Mouse (Mus musculus) layer of hippocampus, adult 2 months (tissue): ENCODE measurements around the gene Syce3. TPM values are rescaled to one million over a fixed set of nuclear protein-coding genes. Genes with fewer than 3 reads are reported as not detected.

Experiments
- DNase-seq, 2 experiments: peaks; one replicate each; pipeline ENCODE4 v3.0.0; 2022; ENCODE audit warnings: low spot score in 2 of 2
- H3K27ac ChIP-seq: fragments of 200-600 bp; 2 replicates; pipeline ENCODE4 v1.8.1; 2022
- H3K4me3 ChIP-seq: fragments of 200-600 bp; 2 replicates; pipeline ENCODE4 v1.8.1; 2022; ENCODE audit warnings: mild to moderate bottlenecking
- CTCF ChIP-seq: fragments of 200-600 bp; conservative IDR thresholded peaks from 2 replicates; pipeline ENCODE4 v1.8.1; 2022; ENCODE audit warnings: antibody characterized with exemption, mild to moderate bottlenecking, moderate library complexity
- total RNA-seq, 2 experiments: library from RNA; stranded (reverse); gene quantifications; 2 replicates each; pipeline ENCODE4 v1.2.3; 2021

The Syce3 gene
- total RNA-seq, 2 experiments from 2014 or later, result not detected

DNA sequence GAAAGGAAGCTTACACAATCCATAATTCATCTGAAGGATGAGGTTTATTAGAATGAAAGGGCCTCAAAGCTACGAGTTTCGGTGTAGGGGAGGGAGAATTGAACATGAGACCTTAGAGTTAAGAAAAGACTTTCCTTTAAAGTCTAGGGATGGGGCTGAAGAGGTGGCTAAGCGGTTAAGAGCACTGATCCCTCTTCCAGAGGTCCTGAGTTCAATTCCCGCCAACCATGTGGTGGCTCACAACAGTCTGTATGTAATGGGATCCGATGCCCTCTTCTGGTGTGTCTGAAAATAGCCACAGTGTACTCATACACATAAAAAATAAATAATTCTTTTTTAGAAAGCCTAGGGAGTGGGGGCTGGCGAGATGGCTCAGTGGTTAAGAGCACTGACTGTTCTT, 20.0 kb upstream of the Syce3 start:
- DNase-seq, result no peak
- TF ChIP-seq CTCF, result peak; percentile 60
- Histone ChIP-seq H3K4me3 (peak overlapping the region; percentile 100), H3K27ac (peak overlapping the region; percentile 94)

DNA sequence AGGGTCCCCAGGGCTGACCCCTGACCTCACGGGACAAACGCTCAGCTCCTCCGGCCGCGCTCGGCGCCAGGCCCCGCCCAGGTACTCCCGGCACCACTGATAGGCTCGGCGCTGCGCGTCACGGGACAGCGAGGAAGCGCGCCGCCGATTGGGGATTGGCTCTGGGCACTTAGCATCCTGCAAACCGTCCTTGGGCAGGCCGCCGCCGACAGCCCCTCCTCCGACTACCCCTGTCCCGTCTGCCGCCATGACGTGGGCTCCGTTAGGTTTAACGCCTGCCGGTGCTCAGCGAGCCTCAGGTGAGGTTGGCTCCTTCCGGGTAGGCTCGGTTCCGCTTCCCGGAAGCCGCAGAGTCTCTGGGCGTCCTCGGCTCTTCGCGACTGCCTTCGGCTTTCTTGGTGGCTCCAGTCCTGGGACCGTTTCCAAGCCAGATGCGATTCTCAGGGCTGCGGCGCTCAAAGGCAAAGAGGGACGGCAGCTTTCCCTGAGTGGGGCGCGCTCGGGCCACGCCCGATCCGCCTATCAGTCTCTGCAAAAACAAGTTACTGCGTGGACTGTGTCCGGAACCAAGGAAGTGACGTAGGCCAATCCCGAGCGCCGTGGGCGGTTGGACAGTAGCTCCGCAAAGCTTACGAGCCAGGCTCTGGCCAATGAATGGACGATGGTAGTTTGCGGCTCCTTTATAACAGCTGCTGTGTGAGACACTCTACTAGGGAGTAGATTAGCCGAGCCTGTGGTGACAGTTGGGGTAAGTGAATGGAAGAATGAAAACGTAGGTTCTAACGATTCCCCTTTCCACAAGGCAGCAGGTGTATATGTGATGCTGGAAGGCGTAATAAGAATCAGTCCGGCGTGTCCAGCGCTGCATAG, 19.3 kb upstream of the Syce3 start, which contains the start of the genes C730034F03Rik, Gm44502 and Chkb:
Gene C730034F03Rik, plus strand, starts transcription at position 238 of the 870 bp plus-strand sequence.
Gene Gm44502, minus strand, starts transcription at position 345 of the 870 bp plus-strand sequence.
Gene Chkb, minus strand, starts transcription at position 557 of the 870 bp plus-strand sequence.
- Histone ChIP-seq H3K27ac (peak within 1 kb of the TSS; percentile 94), H3K4me3 (peak within 1 kb of the TSS; percentile 100)
- no peak for TF ChIP-seq CTCF
- DNase-seq, result peak; percentile 91 to 94

DNA sequence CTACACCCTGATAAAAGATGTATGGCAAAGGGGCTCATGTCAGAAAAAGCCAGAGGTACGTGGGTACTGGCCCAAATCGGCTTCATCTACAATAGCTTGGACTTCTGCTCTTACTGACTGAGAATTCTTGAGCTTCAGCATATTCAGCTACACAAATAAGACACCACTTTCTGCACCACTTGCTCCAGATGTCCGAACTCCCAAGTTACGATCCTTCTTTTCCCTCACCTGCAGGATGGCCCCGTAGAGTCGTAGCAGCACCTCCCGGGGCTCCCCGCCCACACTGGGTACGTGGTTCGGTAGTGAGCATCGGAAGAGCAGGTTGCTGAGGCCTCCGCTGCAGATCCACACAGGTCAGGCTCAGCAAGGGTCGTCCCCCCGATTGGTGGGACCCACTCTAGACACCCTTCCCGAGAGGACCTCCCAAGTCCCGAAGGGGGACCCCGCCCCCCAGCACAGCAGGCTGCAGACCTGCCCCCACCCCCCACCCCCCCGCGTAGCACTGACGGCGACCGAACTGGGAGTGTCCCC, 18.6 kb upstream of the Syce3 start:
- TF ChIP-seq CTCF, result no peak
- DNase-seq, result no peak
- Histone ChIP-seq H3K27ac (peak overlapping the region; percentile 94), H3K4me3 (peak overlapping the region; percentile 100)

DNA sequence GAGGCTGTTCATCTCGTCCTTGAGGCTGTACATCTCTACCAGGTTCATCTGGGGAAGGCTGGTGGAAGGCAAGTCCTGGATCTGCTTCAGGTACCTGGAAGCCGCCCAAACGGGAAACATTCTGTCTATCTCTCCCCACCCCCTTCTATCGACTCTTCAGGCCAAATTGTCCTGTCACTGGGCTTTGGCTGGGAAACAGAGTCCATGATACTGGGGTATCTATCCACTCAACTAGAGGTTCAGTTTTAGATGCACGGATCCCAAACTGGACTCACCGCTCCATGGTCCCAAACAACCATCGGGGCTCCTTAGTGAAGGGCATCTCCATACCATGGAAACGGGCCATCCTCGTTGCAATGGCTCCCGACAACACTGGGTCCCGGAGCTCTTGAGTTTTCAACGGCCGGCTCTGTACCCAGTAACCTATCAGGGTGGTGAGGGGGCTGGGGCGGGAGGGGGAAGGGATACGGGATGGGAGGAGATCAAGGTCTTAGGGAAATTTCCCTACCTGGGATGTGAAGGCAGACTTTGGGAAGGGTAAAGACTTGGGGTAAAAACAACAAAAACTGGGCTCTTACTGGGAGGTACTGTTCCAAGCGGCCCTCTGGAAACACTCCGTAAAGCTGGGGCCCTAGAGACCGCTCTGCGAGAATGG, 18.0 kb upstream of the Syce3 start:
- H3K4me3 ChIP-seq, result peak overlapping the region; percentile 100
- no peak overlapping the region for H3K27ac ChIP-seq
- no peak for DNase-seq
- TF ChIP-seq CTCF, result no peak

DNA sequence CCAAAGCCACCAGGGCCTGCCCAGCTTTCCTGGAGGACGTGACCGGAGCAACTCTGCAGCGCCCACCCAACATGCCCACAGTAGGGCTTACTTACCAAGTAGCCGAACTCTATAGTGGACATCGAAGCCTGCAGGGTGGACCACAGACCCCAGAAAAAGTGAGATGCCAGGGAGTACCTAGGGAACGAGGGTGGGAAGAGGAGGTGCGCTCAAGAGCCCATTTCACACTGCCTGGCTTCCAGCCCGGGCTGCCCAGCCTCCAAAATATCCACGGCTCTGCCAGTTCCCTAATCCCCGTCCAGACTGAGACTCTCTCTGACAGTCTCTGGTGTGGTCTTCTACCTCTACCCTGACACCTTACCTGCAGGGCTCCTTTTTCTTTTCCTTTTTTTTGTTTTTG, 16.4 kb upstream of the Syce3 start:
- H3K4me3 ChIP-seq, result no peak overlapping the region
- no peak for TF ChIP-seq CTCF
- DNase-seq, result no peak
- H3K27ac ChIP-seq, result no peak overlapping the region

DNA sequence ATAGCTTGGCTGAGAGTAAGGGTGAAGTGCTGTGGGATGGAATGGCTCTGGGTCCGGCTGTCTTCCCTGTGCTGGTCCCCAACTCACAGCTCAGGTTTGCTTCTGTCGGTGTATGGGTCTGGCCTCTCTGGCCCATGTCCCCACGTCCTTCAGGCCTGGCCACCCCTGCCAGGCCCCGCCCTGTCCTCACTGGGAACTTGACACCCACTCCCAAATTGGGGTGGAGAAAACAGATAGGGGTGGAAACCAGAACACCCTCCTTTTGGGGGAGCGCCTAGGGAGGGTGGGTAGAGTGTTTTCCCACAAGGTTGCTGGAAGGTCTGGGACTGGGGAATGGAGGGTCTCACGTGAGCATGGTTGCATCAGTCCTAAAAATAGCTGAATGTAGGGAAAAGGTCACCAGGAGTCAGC, 15.4 kb upstream of the Syce3 start, which contains the start of gene Cpt1b:
Gene Cpt1b, minus strand, starts transcription at position 153 of the 411 bp plus-strand sequence.
- H3K4me3 ChIP-seq, result no peak within 1 kb of the TSS
- no peak within 1 kb of the TSS for H3K27ac ChIP-seq
- no peak for DNase-seq
- TF ChIP-seq CTCF, result no peak

DNA sequence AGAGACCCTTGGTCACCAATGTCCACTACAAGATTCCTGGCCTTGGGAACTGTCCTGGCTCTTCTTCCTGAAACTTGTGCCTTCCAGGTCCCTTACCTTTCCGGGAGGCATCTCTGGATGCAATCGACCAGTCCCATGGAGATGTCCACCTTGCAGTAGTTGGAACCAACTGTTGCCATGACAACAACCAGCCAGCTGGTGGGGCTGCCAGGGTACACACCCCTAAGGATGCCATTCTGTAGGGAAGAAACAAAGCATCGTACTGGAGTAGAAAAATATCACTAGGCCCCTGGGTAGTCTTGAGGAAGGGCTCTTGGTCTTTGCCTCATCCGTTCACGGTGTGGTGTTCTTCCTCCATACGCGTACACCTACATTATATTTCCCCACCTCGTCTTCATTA, 14.3 kb upstream of the Syce3 start:
- no peak overlapping the region for H3K27ac ChIP-seq
- no peak overlapping the region for H3K4me3 ChIP-seq
- TF ChIP-seq CTCF, result no peak
- DNase-seq, result no peak

DNA sequence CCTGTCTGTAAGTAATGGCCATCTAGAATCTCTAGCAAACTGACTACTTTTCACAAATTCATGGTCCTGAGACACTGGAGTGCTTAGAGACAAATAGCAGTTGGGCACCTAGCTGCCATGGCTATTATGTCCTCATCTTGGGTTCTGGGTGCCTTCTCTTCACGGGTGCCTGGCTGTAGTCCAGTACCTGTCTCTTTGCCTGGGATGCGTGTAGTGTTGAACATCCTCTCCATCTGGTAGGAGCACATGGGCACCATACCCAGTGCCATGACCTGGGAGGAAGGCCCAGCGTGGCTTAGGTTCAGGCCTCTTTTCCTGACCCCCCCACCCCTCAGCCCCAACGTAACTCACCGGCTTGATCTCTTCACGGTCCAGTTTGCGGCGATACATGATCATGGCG, 11.6 kb upstream of the Syce3 start:
- TF ChIP-seq CTCF, result no peak
- Histone ChIP-seq H3K4me3 (no peak overlapping the region), H3K27ac (no peak overlapping the region)
- no peak for DNase-seq

DNA sequence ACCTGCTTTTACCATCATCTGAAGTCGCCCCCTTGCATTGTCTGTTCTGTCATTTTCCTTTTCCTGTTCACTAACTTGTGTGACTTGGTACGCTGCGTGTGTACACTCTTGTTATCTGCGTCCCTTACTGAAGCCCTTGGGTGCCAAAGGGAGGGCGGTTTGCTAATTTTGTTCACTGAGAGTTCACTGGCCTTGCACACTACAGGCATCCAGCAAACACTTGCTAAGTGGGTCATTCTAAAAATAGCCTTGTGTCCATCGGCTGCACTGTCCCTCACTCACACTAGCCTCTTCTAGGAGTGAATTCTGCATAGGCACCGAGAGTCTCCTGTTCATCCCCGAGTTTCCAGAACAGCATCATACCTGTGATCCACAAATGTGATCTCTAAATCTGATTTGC, 5.0 kb upstream of the Syce3 start:
- no peak for DNase-seq
- TF ChIP-seq CTCF, result no peak
- Histone ChIP-seq H3K27ac (no peak overlapping the region), H3K4me3 (no peak overlapping the region)

DNA sequence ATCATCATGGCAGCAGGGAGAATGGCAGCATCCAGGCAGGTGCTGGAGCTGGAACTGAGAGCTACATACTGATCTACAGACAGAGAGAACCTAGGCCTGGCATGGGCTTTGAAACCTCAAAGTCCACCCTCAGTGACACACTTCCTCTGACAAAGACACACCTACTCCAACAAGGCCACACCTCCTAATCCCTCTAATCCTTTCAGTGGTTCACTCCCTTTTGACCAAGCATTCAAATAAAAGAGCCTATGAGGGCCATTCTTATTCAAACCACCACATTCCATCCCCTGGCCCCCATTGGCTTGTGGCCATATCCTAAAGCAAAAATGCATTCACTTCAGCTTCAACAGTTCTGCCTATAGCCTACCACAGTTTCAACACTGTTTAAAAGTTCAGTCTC, 3.6 kb downstream of the Syce3 start:
- Histone ChIP-seq H3K27ac (no peak overlapping the region), H3K4me3 (no peak overlapping the region)
- no peak for TF ChIP-seq CTCF
- DNase-seq, result no peak

DNA sequence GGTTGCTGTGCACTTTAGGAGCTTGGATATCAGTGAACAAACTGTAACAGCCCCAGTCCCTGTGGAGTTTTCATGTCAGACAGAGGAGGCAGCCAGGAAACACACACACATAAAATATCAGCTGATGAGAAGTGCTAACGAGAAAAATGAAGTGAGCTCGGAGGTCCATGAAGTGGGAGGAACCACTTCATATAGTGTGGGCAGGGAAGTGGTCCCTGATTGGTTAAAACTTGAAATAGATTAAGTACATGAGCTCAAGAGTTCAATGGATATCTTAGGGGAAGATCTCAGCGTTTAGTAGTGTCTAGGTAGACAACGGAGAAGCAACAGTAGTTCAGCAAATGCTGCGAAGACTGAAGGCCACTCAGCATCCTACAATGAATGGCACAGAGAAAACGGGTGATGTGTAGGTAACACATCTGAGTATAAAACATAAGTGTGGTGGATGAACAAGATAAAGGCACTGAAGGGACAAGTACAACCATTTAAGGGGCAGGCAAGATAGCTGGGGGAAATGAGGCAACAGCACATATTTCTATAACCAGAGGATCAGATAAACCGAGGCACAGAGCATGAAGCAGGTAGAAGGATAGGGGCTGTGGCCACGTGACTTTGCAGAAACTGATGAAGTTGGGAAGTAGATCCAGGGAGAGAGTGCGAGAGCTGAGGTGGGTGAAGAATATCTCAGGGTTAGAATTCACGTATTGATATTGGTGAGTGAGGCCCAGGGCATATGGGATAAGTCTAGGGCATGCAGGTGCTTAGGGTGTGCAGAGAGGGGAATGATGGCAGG, 5.3 kb downstream of the Syce3 start:
- Histone ChIP-seq H3K27ac (no peak overlapping the region), H3K4me3 (no peak overlapping the region)
- no peak for TF ChIP-seq CTCF
- DNase-seq, result no peak

DNA sequence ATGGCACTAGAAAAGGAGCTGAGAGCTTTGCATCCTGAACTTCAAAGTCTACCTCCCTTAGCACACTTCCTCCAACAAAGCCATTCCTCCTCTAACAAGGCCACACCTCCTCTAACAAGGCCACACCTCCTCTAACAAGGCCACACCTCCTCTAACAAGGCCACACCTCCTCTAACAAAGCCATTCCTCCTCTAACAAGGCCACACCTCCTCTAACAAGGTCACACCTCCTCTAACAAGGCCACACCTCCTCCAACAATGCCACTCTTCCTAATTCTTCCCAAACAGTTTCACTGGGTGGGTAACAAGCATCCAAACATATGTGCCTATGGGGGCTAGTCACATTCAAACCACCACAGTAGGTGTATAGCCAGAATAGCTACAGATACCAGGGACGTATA, 7.8 kb downstream of the Syce3 start:
- DNase-seq, result no peak
- no peak overlapping the region for H3K4me3 ChIP-seq
- no peak overlapping the region for H3K27ac ChIP-seq
- no peak for TF ChIP-seq CTCF
